Mouse (Mus musculus) kidney, adult 11 months (tissue): ENCODE measurements around the gene Flt3l.
"Not testable (repeated sequence)": the region's sequence is repeated elsewhere in the genome, so short reads cannot be mapped to it uniquely, and the experiment has no call there.

Experiments
- DNase-seq: peaks from one replicate; pipeline ENCODE4 v3.0.0; 2022

Flt3l gene

GRCm38 (mm10) chr7:45135993-45136567 is at the start of gene Flt3l, which contains the start of gene Gm45713:
Gene Flt3l (minus strand): TSS chr7:45136432.
Gene Gm45713 (minus strand): TSS chr7:45136231.
- DNase-seq, result peak; percentile 89

GRCm38 (mm10) chr7:45185921-45186320 is 49.7 kb upstream of the Flt3l start:
- DNase-seq, result no peak

GRCm38 (mm10) chr7:45183672-45184071 is 47.4 kb upstream of the Flt3l start:
- no peak for DNase-seq

GRCm38 (mm10) chr7:45182606-45183005 is 46.4 kb upstream of the Flt3l start:
- DNase-seq, result peak; percentile 54

DNA sequence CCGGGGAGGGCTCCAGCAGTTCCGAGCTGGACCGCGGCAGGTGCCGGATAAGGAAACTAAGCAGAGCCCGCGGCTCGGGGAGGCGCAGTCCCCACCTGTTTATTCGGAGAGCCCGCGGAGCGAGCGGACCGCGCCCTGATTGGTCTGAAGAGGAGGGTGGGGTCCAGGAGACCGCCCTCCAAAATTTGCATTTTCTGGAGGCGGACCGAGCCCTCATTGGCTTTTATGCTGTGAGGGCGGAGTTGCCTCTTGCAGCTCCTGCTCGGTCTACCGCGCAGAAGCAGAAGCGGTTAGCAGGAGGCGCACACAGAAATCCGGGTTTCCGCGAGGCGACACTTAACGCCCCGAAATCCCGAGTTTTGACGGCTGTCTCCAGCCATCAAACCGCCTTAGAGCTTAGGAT is 46.0 kb upstream of the Flt3l start:
- peak; percentile 92 for DNase-seq

DNA sequence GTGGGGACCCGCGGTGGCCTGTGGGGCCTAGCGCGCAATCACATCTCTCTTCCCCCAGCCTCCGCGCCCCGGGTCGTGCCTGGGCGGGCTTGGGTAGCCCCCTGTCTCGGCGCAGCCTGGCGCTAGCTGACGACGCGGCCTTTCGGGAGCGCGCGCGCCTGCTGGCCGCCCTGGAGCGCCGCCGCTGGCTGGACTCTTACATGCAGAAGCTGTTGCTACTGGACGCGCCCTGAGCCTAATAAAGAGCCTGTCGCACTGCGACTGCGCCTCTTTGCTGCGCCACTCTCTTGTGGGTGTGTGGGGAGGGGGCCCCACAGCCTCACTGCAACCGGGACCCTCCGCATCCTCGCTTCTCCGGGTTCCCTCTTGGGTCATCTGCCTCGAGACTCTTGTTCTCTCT is 45.3 kb upstream of the Flt3l start:
- DNase-seq, result no peak

DNA sequence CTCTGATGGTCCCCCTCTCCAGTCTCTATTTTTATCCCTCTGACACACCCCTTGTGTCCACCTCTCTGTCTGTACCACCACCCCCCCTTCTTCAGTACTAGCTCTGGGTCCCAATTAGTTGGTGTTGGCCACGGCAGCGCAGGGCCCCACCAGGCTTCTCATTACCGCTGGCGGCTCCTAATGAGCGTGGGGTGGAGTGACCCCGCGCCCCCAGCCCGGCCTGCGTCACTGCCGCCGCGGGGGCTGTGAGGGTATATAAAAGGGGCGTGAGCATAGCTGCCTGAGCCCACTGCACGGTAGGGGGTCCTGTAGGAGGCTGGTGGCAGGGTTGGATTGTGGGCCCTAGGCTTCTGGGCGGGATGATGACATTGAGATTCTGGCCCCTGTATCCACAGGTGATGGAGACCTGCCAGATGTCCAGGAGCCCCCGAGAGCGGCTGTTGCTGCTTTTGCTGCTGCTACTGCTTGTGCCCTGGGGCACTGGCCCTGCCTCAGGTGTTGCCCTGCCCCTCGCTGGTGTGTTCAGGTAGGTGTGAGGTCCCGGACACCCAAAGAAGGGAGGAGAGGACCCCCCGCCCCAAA is 44.8 kb upstream of the Flt3l start, which contains the start of gene Pth2:
TSS of gene Pth2 (plus strand) at position 100 of the 582 bp plus-strand sequence.
- no peak for DNase-seq

GRCm38 (mm10) chr7:45179469-45179868 is 43.2 kb upstream of the Flt3l start, which contains the start of gene Gfy:
Gene Gfy (minus strand): TSS chr7:45179569.
- DNase-seq, result no peak

- no peak for DNase-seq
Measured at GRCm38 (mm10) chr7:45178550-45178949, 42.3 kb upstream of the Flt3l start.

DNA sequence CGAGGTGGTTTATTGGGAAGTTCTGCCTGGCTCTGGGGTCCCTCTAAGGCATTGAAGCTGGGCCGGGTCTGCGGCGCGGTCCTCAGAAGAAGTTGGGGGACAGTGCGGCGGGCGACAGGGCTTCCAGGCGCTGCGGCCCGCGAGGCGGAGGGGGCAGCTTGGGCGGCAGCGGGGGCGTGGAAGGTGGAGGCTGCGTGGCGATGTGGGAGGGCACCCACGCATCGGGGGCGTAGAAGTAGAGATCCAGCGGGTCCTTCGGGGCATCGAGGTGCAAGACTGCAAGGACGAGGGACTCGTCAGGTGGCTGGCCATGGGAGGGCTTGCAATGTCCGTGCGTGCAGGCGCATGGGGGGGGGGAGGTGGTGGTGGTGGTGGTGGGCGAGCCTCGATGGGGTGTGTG is 40.1 kb upstream of the Flt3l start:
- no peak for DNase-seq

- no peak for DNase-seq
Measured at GRCm38 (mm10) chr7:45175929-45176328, 39.7 kb upstream of the Flt3l start.

DNA sequence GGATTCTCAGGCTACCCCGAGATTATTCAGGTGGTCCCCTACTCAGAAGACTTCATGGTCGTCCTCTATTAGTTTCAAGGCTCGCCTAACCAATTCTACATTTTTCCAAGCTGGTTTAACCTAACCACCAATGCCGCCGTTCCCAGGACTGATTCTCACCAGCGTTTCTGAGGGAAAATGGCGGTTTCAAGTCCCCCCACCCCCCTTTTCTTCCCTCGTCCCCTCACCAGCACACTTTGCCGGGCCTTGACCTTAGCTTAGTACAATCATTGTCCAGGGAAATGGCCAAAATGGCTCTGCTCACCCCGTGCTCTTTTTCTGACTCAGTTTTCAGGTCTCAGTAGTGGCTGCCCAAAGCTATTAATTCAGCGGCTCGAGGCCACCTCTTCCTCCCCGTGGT is 39.2 kb upstream of the Flt3l start:
- no peak for DNase-seq

DNA sequence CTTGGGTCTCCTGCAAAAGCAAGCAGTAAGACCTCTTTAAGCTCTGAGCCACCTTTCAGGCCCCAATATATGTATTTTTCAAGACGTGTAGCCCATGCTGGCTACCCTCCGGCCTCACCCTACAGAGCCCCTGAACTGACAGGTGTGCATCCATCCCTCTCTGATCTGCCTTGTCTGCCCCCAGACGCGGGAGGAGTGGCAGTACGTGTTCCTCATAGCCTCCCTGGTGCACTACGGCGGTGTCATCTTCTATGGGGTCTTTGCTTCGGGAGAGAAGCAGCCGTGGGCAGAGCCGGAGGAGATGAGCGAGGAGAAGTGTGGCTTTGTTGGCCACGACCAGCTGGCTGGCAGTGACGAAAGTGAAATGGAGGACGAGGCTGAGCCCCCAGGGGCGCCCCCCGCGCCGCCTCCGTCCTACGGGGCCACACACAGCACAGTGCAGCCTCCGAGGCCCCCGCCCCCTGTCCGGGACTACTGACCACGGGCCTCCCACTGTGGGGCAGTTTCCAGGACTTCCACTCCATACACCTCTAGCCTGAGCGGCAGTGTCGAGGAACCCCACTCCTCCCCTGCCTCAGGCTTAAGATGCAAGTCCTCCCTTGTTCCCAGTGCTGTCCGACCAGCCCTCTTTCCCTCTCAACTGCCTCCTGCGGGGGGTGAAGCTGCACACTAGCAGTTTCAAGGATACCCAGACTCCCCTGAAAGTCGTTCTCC is 38.5 kb upstream of the Flt3l start:
- no peak for DNase-seq

GRCm38 (mm10) chr7:45173772-45174171 is 37.5 kb upstream of the Flt3l start:
- DNase-seq, result not testable (repeated sequence)

GRCm38 (mm10) chr7:45172974-45173373 is 36.7 kb upstream of the Flt3l start:
- no peak for DNase-seq

GRCm38 (mm10) chr7:45169495-45169894 is 33.3 kb upstream of the Flt3l start:
- no peak for DNase-seq

GRCm38 (mm10) chr7:45168656-45169055 is 32.4 kb upstream of the Flt3l start:
- DNase-seq, result no peak

DNA sequence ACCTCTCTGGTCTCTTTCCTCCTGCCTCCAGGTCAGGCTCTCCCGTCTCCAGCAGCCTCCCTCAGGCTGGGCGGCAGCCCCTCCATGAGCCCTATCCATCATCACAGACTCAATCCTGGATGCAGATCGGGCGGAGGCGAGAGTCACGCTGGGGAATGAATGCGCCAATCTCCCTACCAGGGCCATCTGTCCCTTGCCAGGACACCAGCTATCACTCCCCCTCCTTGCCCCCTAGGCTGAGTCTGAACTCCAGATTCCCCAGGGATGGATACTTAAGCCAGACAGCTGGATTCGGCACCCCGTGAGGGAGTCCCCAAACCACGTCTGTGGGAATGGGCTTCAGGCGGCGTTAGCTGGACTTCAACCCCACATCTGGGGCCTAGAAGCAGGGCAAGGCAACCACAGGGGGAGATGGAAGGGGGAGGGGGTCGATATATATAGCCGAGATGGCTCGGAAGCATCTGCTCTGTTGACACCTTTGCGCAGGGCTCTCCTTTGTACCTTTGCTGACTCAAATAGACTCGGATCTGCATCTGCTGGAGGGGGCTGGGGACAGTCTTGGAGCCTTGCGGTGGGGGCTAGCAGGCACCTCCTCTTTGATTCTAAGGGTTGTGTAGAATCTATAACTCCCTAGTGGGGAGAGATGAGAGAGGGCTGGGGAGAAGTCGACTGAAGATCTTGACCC is 31.7 kb upstream of the Flt3l start:
- no peak for DNase-seq

GRCm38 (mm10) chr7:45166950-45167401 is 30.7 kb upstream of the Flt3l start:
- no peak for DNase-seq

- no peak for DNase-seq
Measured at GRCm38 (mm10) chr7:45165701-45166100, 29.5 kb upstream of the Flt3l start.

DNA sequence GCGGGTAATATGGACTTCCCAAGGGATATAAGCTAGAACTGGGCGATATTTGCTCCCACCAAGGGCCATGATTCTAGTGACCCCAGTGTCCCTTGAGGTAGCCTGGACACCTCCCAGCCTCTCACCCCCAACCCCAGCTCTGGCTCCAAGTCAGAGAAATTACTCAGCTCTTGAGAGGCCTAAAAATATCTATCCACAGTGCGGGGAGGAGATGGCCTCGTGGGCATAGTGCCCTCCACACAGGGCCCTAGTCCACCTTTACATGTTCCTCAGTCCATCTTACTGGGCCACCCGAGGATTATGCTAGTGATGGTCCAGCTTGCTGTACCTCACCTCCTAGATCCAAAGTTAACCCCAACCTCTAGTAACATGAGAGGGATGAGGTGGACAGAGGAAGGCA is 28.6 kb upstream of the Flt3l start:
- no peak for DNase-seq

DNA sequence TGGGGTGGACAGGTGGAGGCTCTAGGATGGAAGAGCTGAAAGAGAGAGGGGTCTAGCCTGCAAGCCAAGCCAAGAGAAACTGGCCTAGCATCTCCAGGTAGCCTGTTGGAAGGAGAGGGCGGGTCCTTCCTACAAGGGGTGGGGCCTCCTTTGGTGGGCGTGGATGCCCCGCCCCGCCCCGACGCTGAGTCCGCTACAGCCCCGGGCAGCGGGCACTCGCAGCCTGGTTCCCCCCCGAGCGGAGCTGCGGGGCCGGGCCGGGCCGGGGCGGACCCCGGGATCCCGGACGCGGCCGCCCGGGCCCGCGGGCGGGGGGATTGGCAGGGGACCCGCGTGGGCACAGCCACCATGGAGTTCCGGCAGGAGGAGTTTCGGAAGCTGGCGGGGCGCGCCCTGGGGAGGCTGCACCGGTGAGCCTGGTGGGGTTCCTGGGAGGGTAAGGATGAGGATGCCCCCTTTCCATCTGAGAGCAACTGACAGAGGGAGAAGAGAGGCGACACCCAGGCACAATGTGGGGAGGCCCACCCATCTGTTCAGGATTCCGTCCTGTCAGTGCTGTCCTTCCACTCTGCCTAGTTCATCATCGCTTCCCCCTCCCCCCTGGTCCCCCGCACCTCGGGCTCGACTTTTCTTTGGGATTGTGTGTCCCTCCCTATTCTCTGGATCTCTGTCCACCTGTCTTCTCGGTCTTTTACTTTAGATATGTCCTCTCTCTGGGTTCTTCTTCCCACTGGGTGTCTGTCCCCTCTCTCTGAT is 27.7 kb upstream of the Flt3l start, which contains the start of gene Slc17a7:
TSS of gene Slc17a7 (plus strand) at position 215 of the 756 bp plus-strand sequence.
- no peak for DNase-seq
